Mouse (Mus musculus) cerebellum, adult 9-10 months (tissue): ENCODE results near the gene Ptgdr2.

Experiments
- DNase-seq: peaks from one replicate; pipeline ENCODE4 v3.0.0; 2022

Gene Ptgdr2

GRCm38 (mm10) chr19:10979184-10980168, 42.5 kb downstream of the Ptgdr2 start:
- DNase-seq = peak; percentile 76

GRCm38 (mm10) chr19:10980210-10980609, 43.2 kb downstream of the Ptgdr2 start:
- no peak for DNase-seq

GRCm38 (mm10) chr19:10983146-10983545, 46.2 kb downstream of the Ptgdr2 start:
- DNase-seq = peak; percentile 36

GRCm38 (mm10) chr19:10984551-10984950, 47.6 kb downstream of the Ptgdr2 start:
- DNase-seq = no peak

- no peak for DNase-seq
Observed at GRCm38 (mm10) chr19:10985889-10986288, 48.9 kb downstream of the Ptgdr2 start.

- DNase-seq = no peak
Observed at GRCm38 (mm10) chr19:10988563-10988962, 51.6 kb downstream of the Ptgdr2 start.

GRCm38 (mm10) chr19:10990751-10991150, 53.8 kb downstream of the Ptgdr2 start:
- DNase-seq = no peak

- DNase-seq = no peak
Observed at GRCm38 (mm10) chr19:10991911-10992310, 55.0 kb downstream of the Ptgdr2 start.
